Mouse (Mus musculus) thymus, adult 2 months (tissue): ENCODE measurements around the gene Irgc1. TPM values are rescaled to one million over a fixed set of nuclear protein-coding genes. Genes with fewer than 3 reads are reported as not detected.

Experiments
- DNase-seq: peaks from one replicate; pipeline ENCODE4 v3.0.0; 2021
- H3K27ac ChIP-seq: fragments of 200-500 bp; 2 replicates; pipeline ENCODE4 v1.5.1; 2012; ENCODE audit warnings: low read length, control low read depth; ENCODE audit not compliant: control insufficient read depth, insufficient read depth
- H3K27me3 ChIP-seq: fragments of 200-500 bp; 2 replicates; pipeline ENCODE4 v1.6.1; 2012; ENCODE audit warnings: mild to moderate bottlenecking, low read length, moderate library complexity, mixed read lengths; ENCODE audit not compliant: control insufficient read depth, insufficient read depth
- H3K36me3 ChIP-seq: fragments of 200-500 bp; 2 replicates; pipeline ENCODE4 v1.6.1; 2012; ENCODE audit warnings: mild to moderate bottlenecking, low read length, moderate library complexity; ENCODE audit not compliant: control insufficient read depth, insufficient read depth
- H3K4me1 ChIP-seq: fragments of 200-500 bp; replicated peaks from 2 replicates; pipeline ENCODE4 v1.6.1; 2012; ENCODE audit warnings: low read length; ENCODE audit not compliant: control insufficient read depth, insufficient read depth
- H3K4me3 ChIP-seq: fragments of 200-500 bp; 2 replicates; pipeline ENCODE4 v1.5.1; 2012; ENCODE audit warnings: mild to moderate bottlenecking, low read length, control low read depth, moderate library complexity; ENCODE audit not compliant: control insufficient read depth, insufficient read depth
- CTCF ChIP-seq: fragments of 200-500 bp; IDR thresholded peaks from 2 replicates; pipeline ENCODE4 v1.5.1; 2012; ENCODE audit warnings: mild to moderate bottlenecking, control low read depth, low read length, moderate library complexity, borderline replicate concordance; ENCODE audit not compliant: control insufficient read depth, poor library complexity, insufficient read depth; ENCODE audit errors: extremely low read depth
- POLR2A ChIP-seq: fragments of 200-500 bp; IDR thresholded peaks from 2 replicates; pipeline ENCODE4 v1.6.1; 2012; ENCODE audit warnings: mild to moderate bottlenecking, low read length, control low read depth, moderate library complexity; ENCODE audit not compliant: control insufficient read depth, poor library complexity, insufficient read depth; ENCODE audit errors: extremely low read depth
- WGBS: fragments of 180-500 bp; shearing (Covaris S2); methylation state at CpG from one replicate; pipeline ENCODE4 v1.1.7; 2018; 5-methylcytosine and 5-hydroxymethylcytosine counted together
- polyA plus RNA-seq: library from polyadenylated mRNA; depleted of rRNA; stranded (reverse); fragments of >200 nt; gene quantifications from 2 replicates; pipeline ENCODE4 v1.2.3, GENCODE M21; 2012

Irgc1 gene
- polyA plus RNA-seq, 1 experiment: 3.0 TPM

DNA sequence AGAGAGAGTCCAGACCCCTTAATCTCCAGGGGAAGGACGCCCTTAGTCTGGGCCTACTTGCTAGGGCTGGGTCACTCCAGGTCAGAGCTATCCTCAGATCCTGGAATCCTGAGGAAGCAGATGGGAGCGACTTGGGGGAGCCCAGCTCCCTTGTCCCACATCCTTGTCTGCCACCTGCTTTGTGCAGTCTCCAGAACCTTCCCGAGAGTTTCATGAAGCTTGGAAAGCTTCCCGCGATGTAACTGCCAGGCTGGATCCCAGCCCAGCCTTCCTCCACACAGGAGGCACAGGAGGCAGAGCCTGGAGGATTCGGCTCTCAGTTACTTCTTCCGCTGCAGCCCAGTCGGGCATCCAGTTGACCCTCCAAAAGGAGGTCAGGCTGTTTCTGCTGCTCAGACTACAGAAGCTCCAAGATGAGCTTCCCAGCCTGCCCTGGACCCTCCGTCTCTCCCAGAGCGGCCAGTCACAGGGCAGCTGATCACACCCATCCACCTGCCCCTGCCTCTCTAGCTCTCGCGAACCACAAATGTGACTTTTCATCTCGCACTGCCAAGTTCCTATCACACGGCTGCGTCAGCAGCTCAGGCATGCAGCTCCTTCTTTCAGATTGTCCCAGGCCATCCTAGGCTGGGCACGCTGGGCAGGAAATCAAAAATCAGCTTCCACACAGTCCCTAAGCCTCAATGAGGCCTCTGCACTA lies 22.5 kb downstream of the Irgc1 start:
- peaks cover 19% of the 10 kb centered on the region for H3K4me1 ChIP-seq
- H3K27me3 ChIP-seq: no peaks in the 10 kb centered on the region
- no peak overlapping the region for H3K4me3 ChIP-seq
- TF ChIP-seq CTCF (no peak), POLR2A (no peak)
- no peak overlapping the region for H3K27ac ChIP-seq
- 81% methylated on average over 16 of the region's 16 CpGs for WGBS
- no peak for DNase-seq
- H3K36me3 ChIP-seq: no peaks in the 10 kb centered on the region

DNA sequence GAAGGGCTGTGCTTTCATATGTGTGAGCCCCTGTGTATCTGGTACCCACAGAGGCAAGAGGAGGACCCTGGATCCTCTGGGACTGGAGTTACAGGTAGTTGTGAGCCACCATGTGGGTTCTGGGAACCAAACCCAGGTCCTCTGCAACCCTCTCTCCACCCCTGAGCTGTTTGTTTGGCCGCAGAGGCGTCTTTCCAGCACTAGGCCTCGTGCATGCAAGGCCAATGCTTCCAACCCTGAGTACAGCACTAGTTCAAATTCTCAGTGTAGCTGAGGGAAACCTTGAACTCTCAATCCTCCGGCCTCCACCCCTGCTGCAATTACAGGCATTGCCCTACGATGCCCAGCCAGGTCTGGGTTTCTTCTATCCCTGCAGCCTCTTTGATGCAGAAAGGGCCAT lies 23.4 kb downstream of the Irgc1 start:
- Histone ChIP-seq H3K27ac (no peak overlapping the region), H3K36me3 (peaks cover 1% of the 10 kb centered on the region; the same call in 1 of the 2 replicates), H3K4me1 (peaks cover 19% of the 10 kb centered on the region), H3K4me3 (no peak overlapping the region), H3K27me3 (no peaks in the 10 kb centered on the region)
- WGBS: 96% methylated on average over 5 of the region's 5 CpGs
- no peak for TF ChIP-seq POLR2A
- no peak for TF ChIP-seq CTCF
- no peak for DNase-seq

DNA sequence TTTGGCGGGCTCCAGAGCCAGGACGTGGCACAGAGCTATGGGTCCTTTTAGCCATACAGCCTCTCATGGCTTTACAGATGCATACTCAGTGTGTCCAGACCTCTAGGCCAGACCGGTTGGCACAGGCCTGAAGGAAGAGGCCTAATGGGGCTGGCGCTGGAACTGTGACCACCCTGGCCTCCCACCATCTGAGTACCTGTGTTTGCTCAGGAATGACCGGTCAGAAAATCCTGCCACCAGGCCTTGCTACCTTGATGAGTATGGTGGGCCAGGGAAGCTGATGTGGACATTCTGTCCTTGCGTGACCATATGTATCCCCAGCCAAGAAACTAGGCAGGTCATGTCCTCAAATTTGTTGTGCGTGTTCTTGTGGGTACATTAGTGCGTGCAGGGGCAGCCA lies 24.9 kb downstream of the Irgc1 start:
- H3K4me3 ChIP-seq: no peak overlapping the region
- no peaks in the 10 kb centered on the region for H3K27me3 ChIP-seq
- H3K4me1 ChIP-seq: peaks cover 17% of the 10 kb centered on the region
- TF ChIP-seq POLR2A (no peak), CTCF (no peak)
- over 99% methylated on average over 8 of the region's 8 CpGs for WGBS
- H3K36me3 ChIP-seq: peaks cover 11% of the 10 kb centered on the region; the same call in 1 of the 2 replicates
- no peak for DNase-seq
- H3K27ac ChIP-seq: no peak overlapping the region

DNA sequence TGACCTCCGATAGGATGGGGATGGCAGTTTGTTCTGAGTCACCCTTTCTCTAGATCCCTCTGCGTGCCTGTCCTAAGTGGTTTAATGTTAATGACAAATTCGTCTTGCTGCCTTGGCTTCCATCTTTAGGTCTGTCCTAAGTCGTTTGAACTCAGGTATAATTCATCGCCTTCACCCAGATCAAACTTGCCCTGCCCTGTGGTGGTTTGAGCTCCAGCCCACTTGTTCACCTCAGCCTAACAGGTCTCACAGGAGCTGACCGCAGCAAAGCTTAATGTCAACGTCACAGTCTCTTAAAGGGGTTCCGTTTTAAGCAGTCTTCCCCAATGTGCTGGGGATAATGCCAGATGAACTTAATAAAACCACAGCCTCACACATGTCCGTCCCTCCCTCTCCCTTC lies 26.2 kb downstream of the Irgc1 start:
- no peak overlapping the region for H3K4me3 ChIP-seq
- 88% methylated on average over 9 of the region's 9 CpGs for WGBS
- TF ChIP-seq POLR2A (no peak), CTCF (no peak)

DNA sequence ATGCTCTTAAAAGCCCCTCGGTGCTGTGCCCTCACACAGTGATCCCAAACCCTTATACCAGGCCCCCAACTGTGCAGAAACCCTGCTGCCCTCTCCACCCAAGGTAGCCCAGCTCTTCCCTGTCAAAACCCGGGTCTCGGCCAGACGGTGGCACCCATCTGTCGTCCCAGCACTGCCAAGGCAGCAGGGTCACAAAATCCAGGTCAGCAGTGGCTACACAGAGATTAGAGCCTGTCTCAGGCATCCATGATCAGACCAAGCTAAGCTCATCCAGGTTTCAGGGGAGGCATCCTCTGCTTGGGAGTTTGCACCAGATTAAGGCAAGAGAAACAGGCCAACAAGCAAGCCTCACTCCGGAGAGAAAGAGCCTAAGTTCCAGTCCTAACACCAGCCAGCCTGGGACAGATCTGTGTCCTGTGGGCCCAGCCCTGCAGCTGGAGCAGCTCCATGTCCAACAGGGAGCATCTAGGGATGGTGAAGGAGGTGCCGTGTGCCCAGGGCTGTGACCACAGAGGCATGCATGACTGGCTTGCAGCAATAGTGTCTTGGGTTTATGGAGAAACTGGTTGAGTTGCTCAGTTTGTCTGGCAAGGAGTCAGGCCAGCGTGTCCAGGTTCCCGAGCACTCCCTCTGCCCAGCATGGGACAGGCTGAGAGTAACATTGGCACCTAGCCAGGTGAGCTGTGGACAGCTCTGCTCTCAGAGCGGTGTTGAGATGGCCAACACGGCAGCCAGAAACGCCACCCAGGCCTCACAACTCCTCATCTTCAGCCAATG lies 28.0 kb downstream of the Irgc1 start:
- Histone ChIP-seq H3K4me3 (no peak overlapping the region), H3K27me3 (no peaks in the 10 kb centered on the region), H3K36me3 (peaks cover 27% of the 10 kb centered on the region), H3K4me1 (no peaks in the 10 kb centered on the region), H3K27ac (no peak overlapping the region)
- DNase-seq: no peak
- 85% methylated on average over 12 of the region's 12 CpGs for WGBS
- TF ChIP-seq CTCF: no peak
- no peak for TF ChIP-seq POLR2A

More for the DNA sequence above, 26.2 kb downstream of the Irgc1 start:
- H3K4me1 ChIP-seq: peaks cover 5% of the 10 kb centered on the region; the same call in 1 of the 2 replicates
- H3K36me3 ChIP-seq: peaks cover 23% of the 10 kb centered on the region
- no peak for DNase-seq
- H3K27me3 ChIP-seq: no peaks in the 10 kb centered on the region
- no peak overlapping the region for H3K27ac ChIP-seq

DNA sequence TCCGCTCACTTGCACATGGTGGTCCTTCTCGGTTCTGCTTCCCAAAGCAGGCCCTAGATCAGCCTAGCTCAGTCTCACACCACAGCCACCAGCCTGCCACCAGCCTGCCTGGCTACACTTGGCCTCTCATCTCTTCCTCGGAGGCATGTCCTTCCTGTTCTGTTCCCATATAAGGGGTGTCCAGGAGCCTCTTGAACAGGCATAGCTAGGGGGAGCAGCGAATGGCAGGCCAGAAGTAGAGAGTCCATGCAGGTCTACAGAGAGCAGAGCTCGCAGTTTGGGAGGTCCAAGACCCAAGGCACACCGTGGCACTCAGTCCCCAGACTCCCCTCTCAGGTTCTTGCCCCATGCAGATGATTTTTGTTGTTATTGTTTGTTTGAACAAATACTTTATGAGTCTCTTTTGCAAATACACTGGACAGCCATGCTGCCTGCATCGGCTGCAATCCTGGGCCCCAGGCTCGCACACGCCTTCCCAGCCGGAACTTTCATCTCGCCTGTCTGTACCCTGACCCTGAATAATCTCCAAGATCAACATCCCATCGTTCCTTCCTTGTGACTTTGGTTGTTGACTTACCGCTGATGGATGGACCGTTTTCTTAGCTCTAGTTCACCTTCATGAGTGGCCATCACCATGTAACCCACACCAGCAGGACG lies 28.9 kb downstream of the Irgc1 start:
- Histone ChIP-seq H3K4me3 (no peak overlapping the region), H3K4me1 (no peaks in the 10 kb centered on the region), H3K36me3 (peaks cover 27% of the 10 kb centered on the region), H3K27me3 (no peaks in the 10 kb centered on the region), H3K27ac (no peak overlapping the region)
- no peak for DNase-seq
- TF ChIP-seq CTCF (no peak), POLR2A (no peak)
- 95% methylated on average over 15 of the region's 15 CpGs for WGBS
